ENCODE assay signal across 8 mouse cellular contexts in the genomic region with DNA sequence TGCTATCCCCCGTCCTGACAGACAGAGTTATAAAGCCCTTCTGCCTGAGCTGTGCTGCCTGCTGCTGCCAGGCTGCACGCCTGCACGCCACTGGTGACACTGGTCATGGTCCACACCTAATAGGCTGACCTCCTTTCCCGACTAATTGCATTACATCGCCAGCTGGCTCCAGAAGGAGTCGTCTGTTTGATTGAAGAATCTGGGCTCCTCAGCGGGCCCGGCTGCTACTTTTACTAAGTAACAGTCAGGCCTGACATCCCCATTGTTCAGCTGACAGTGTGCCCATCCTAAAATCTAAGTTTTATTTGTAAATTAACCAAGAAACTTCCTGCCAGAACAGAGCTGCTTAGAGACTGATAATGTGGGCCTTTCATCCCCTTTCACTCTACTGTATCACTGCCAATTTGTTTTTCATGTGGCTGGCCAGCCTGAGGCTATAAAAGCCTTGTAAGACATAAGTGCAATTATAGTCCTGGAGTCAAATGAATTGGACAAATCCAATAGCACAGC.
DNase-seq lines count a peak whose midpoint lies in the region; ATAC-seq and TF ChIP-seq lines count a peak whose summit lies in the region.
"Had no signal": no experiment of that assay in that cellular context is flagged by ENCODE, and none has a peak within 500 bp of the region (broad histone marks: within the 10 kb centered on the region; RNA-seq: fewer than 3 reads in every experiment).

No protein-coding gene starts in this region.

- no peak overlapping the region for H3K9ac ChIP-seq in forebrain, postnatal 0 days
- H3K9ac ChIP-seq in midbrain, embryonic 13.5 days (replicated peaks): no peak overlapping the region

- H3K4me1 ChIP-seq in forebrain, postnatal 0 days (ENCODE audit: insufficient read depth): peaks cover 4% of the 10 kb centered on the region; the same call in 1 of the 2 replicates
- peaks cover 46% of the 10 kb centered on the region for H3K4me1 ChIP-seq in midbrain, embryonic 13.5 days (replicated peaks)

- H3K4me3 ChIP-seq in forebrain, postnatal 0 days (ENCODE audit: low read depth, low read length): no peak overlapping the region
- no peak overlapping the region for H3K4me3 ChIP-seq in midbrain, embryonic 13.5 days (replicated peaks)

- no peak for TF ChIP-seq CTCF in brain, embryonic 14.5 days (IDR thresholded peaks at IDR 0.05; ENCODE audit: borderline replicate concordance, extremely low read depth, insufficient read depth, insufficient read length)
- no peak for TF ChIP-seq CTCF in forebrain, postnatal 0 days (IDR thresholded peaks at IDR 0.05; ENCODE audit: low read depth)

- 0 out of 2 replicates have a peak, but pooled peaks cover 2% of the 10 kb centered on the region for H3K36me3 ChIP-seq in forebrain, postnatal 0 days (ENCODE audit: insufficient read depth)
- H3K36me3 ChIP-seq in midbrain, embryonic 13.5 days: no peaks in the 10 kb centered on the region

- H3K9me3 ChIP-seq in forebrain, postnatal 0 days (ENCODE audit: low read length): no peaks in the 10 kb centered on the region
- H3K9me3 ChIP-seq in midbrain, embryonic 13.5 days: no peaks in the 10 kb centered on the region

- no peak for TF ChIP-seq POLR2A in brain, embryonic 14.5 days (IDR thresholded peaks at IDR 0.05; ENCODE audit: borderline replicate concordance, extremely low read depth, insufficient read depth, insufficient read length, poor library complexity, severe bottlenecking)

- H3K4me2 ChIP-seq in forebrain, postnatal 0 days (ENCODE audit: low read depth): no peak overlapping the region
- H3K4me2 ChIP-seq in midbrain, embryonic 13.5 days (replicated peaks): no peak overlapping the region

- ATAC-seq in forebrain, postnatal 0 days: peak; percentile 92
- peak; percentile 94 for ATAC-seq in midbrain, embryonic 13.5 days
- ATAC-seq in erythroblast, adult 5-6 weeks (replicated peaks; ENCODE audit: low FRiP score, poor library complexity, severe bottlenecking): no peak

- 9% methylated on average over 8 of the region's 8 CpGs for WGBS in forebrain, postnatal 0 days
- 7% methylated on average over 8 of the region's 8 CpGs for WGBS in midbrain, embryonic 13.5 days

- peak; percentile 97 for DNase-seq in brain, embryonic 14.5 days (ENCODE audit: low read depth)
- peak; percentile 58 to 74 for DNase-seq in cerebellum, adult 18-20 months
- DNase-seq in forebrain, postnatal 0 days: peak; percentile 82
- peak; percentile 15 to 27 for DNase-seq in kidney, postnatal 4 days
- no peak for DNase-seq in T-cell, adult 2 months (ENCODE audit: low spot score)

- H3K27ac ChIP-seq in forebrain, postnatal 0 days (ENCODE audit: low read depth, low read length): peak overlapping the region; percentile 37; the same call in 1 of the 2 replicates
- peak overlapping the region; percentile 52 for H3K27ac ChIP-seq in midbrain, embryonic 13.5 days
- H3K27ac ChIP-seq: macrophage had no signal

- no peaks in the 10 kb centered on the region for H3K27me3 ChIP-seq in forebrain, postnatal 0 days (ENCODE audit: insufficient read depth, low read length)
- peaks cover 4% of the 10 kb centered on the region; the same call in 1 of the 2 replicates for H3K27me3 ChIP-seq in midbrain, embryonic 13.5 days
